7 mouse cellular contexts compared by ENCODE assay signal in genomic region chr4:137728399-137729154, GRCm38 (mm10).
A peak's percentile ranks its signal among the peaks of the same experiment; 100 is the strongest.
DNase-seq lines count a peak whose midpoint lies in the region; ATAC-seq and TF ChIP-seq lines count a peak whose summit lies in the region.

No protein-coding gene starts in this region.

- no peaks in the 10 kb centered on the region for H3K9me3 ChIP-seq in embryonic facial prominence, embryonic 12.5 days
- H3K9me3 ChIP-seq in hindbrain, embryonic 11.5 days (ENCODE audit: control insufficient read depth, low read length): no peaks in the 10 kb centered on the region
- no peaks in the 10 kb centered on the region for H3K9me3 ChIP-seq in midbrain, embryonic 10.5 days (replicated peaks)

- ATAC-seq in embryonic facial prominence, embryonic 12.5 days (ENCODE audit: insufficient number of reproducible peaks, insufficient read depth, low FRiP score, low TSS enrichment): peak; percentile 31; the same call in 1 of the 2 replicates
- peak; percentile 58 for ATAC-seq in hindbrain, embryonic 11.5 days (ENCODE audit: low FRiP score)

- peak; percentile 56 to 61 for DNase-seq in left cerebral cortex, adult 2 months (ENCODE audit: extremely low spot score in 1 of 2, low spot score in 2 of 2)
- no peak for DNase-seq in left cerebral cortex, postnatal 14 days (ENCODE audit: low spot score in 2 of 2)
- peak; percentile 75 for DNase-seq in hindbrain, embryonic 11.5 days (ENCODE audit: low spot score)
- peak; percentile 69 for DNase-seq in midbrain, embryonic 10.5 days (ENCODE audit: low spot score)
- DNase-seq in adrenal gland, adult 8-10 months: no peak
- DNase-seq in B cell, adult 2 months: no peak

- intact Hi-C loops in left cerebral cortex, adult 2 months (cut with DNase I): no loop called here
- intact Hi-C loops in left cerebral cortex, postnatal 14 days (cut with DNase I): no loop called here

- H3K4me3 ChIP-seq in left cerebral cortex, adult 2 months: no peak overlapping the region
- H3K4me3 ChIP-seq in embryonic facial prominence, embryonic 12.5 days: peak overlapping the region; percentile 22
- H3K4me3 ChIP-seq in hindbrain, embryonic 11.5 days (ENCODE audit: low read depth, low read length): peak overlapping the region; percentile 34
- H3K4me3 ChIP-seq in midbrain, embryonic 10.5 days: peak overlapping the region; percentile 63

- H3K4me1 ChIP-seq in embryonic facial prominence, embryonic 12.5 days: peaks cover 32% of the 10 kb centered on the region
- peaks cover 23% of the 10 kb centered on the region for H3K4me1 ChIP-seq in hindbrain, embryonic 11.5 days (replicated peaks; ENCODE audit: control insufficient read depth, insufficient read depth, low read length)
- H3K4me1 ChIP-seq in midbrain, embryonic 10.5 days: peaks cover 57% of the 10 kb centered on the region

- no peaks in the 10 kb centered on the region for H3K36me3 ChIP-seq in embryonic facial prominence, embryonic 12.5 days
- no peaks in the 10 kb centered on the region for H3K36me3 ChIP-seq in hindbrain, embryonic 11.5 days (ENCODE audit: control insufficient read depth, insufficient read depth, low read length)
- H3K36me3 ChIP-seq in midbrain, embryonic 10.5 days: no peaks in the 10 kb centered on the region

- H3K4me2 ChIP-seq in embryonic facial prominence, embryonic 12.5 days (replicated peaks): peak overlapping the region; percentile 44
- peak overlapping the region; percentile 66 for H3K4me2 ChIP-seq in hindbrain, embryonic 11.5 days (replicated peaks; ENCODE audit: low read depth, low read length)

- WGBS in embryonic facial prominence, embryonic 12.5 days: 7% methylated on average over 17 of the region's 17 CpGs
- WGBS in hindbrain, embryonic 11.5 days: 4% methylated on average over 16 of the region's 17 CpGs
- 10% methylated on average over 17 of the region's 17 CpGs for WGBS in midbrain, embryonic 10.5 days

- no peak overlapping the region for H3K9ac ChIP-seq in embryonic facial prominence, embryonic 12.5 days
- H3K9ac ChIP-seq in hindbrain, embryonic 11.5 days (ENCODE audit: low read depth, low read length): peak overlapping the region; percentile 59; the same call in 1 of the 2 replicates

- TF ChIP-seq CTCF in left cerebral cortex, adult 2 months (IDR thresholded peaks at IDR 0.05): no peak

- H3K27me3 ChIP-seq in embryonic facial prominence, embryonic 12.5 days: peaks cover 53% of the 10 kb centered on the region
- peaks cover 9% of the 10 kb centered on the region; the same call in 1 of the 2 replicates for H3K27me3 ChIP-seq in hindbrain, embryonic 11.5 days (ENCODE audit: control insufficient read depth, insufficient read depth, low read length)
- H3K27me3 ChIP-seq in midbrain, embryonic 10.5 days (ENCODE audit: low read depth, poor library complexity, severe bottlenecking): peaks cover 72% of the 10 kb centered on the region

- peak overlapping the region; percentile 51 for H3K27ac ChIP-seq in left cerebral cortex, adult 2 months
- no peak overlapping the region for H3K27ac ChIP-seq in embryonic facial prominence, embryonic 12.5 days
- H3K27ac ChIP-seq in hindbrain, embryonic 11.5 days (ENCODE audit: low read depth, low read length): peak overlapping the region; percentile 45
- H3K27ac ChIP-seq in midbrain, embryonic 10.5 days (replicated peaks): peak overlapping the region; percentile 77

Comparison
In these comparisons a context has a peak if more than half of its experiments do, and no peak if none do; other contexts are left out.
1. DNase-seq: peak in left cerebral cortex, adult 2 months (2 of 2), hindbrain, embryonic 11.5 days (single experiment) and midbrain, embryonic 10.5 days (single experiment); none in left cerebral cortex, postnatal 14 days (0 of 2), adrenal gland, adult 8-10 months (single experiment) and B cell, adult 2 months (0 of 2).